Mouse (Mus musculus): Measurements from ENCODE around the gene Ak3.
A peak's percentile ranks its signal among the peaks of the same experiment; 100 is the strongest.

Gene Ak3

DNA sequence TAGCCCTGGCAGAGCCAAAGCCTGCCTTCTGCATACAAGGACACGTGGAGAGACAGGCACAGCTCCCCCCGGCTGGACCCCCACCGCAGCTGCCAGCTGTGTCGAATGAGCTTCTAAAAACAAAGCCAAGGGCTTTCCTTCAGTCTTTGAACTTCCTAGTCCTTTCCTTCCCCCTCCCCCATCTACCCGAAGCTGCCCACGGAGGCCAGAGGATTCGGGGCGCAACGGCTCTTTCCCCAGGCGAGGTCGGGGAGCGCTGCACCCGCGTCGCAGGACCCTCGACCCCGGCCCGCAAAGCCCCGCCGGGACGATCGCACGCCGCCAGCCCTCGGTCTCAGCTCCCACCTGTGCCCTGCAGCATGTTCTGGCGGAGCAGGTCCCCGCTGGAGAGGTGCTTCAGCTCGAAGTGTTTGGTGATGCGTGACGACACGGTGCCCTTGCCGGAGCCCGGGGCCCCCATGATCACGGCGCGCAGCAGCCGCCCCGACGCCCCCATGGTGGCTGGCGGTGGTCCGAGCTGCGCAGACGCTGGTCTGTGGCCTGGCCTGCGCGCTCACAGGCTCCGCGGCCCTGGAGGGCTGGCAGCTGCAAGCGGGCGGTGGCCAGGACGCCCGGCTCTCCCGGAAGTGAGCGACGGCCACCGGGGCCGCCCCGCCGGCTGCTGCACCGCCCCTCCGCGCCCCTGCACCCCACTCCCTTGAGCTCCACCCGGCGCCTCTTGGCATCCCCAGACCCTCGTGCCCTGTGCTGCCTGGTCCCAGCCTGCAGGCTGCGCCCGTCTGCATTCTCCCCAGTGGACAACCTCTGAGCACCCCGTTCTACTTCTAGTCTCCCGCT is at the start of gene Ak3:
Gene Ak3, minus strand, starts transcription at position 628 of the 837 bp plus-strand sequence.
- DNase-seq (ENCODE audit: extremely low spot score, low spot score) = peak; percentile 81

DNA sequence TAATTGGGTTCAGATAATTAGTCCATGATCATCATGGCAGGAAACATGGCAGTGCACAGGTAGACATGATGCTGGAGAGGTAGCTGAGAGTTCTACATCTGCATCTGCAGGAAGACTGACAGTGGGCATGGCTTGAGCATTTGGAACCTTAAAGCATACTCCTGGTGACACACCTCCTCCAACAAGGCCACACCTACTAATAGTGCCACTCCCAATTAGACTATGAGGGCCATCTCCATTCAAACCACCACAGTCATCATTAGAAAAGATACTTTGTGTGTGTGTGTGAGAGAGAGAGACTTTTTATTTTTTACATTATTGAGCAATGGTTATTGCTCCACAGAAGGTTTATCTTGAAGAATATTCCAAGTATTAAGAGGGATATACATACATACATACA is 44.4 kb upstream of the Ak3 start:
- no peak for DNase-seq (ENCODE audit: extremely low spot score, low spot score)

DNA sequence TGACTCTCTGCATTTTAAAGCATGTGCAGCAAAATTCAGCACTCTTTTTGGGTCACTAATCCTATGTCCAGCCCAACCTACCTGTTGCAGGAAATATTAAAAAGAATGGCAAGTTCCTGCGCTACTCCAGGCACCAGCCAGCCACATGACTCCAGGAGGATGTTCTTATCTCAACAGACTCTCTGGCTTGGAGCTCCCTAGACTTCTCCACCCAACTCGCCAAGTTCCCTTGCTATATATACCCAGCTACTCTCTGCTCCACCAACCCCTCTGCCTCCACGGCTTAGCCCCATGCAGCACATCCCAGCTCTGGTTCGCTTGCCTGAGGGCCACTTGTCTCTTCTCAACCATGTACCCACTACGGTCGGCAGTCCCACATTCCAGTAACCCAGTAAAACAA is 40.9 kb upstream of the Ak3 start:
- no peak for DNase-seq (ENCODE audit: extremely low spot score, low spot score)

DNA sequence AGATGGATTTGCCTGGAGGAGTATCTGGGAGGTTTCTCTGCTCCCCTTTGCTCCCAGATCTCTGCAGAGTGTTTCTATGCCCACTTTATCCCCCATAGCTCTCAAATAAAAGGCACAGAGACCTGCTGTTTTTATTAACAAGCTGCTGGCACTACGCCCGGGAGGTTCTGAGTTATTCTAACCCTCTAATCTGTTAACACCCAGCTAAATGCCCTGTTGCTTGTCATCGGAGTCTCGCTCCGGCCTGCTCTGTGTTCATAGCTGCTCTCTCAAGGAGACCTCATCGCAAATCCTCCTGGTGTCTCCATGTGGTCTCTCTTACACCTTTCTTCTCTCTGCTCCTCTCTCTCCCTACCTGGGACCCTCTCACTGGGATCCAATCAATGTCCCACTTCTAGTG is 27.0 kb upstream of the Ak3 start:
- no peak for DNase-seq (ENCODE audit: extremely low spot score, low spot score)

DNA sequence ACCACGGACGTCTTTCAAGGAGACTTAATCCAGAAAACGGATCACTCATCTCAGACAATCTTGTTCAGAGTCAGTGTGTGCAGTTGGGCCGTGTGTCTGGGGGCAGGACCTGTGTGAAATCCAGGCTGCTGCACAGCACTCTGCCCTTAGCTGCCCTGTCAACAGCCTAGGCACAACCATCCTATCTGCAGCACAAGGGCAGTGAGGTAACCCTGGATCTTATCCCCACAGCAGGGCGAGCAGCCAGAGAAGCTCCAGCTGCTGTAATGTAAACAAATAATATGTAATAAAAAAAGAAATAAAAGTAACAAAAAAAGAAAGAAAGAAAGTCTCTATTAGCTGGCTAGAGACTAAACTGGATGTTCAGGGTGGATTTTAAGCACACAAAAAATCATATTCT is 21.4 kb upstream of the Ak3 start:
- no peak for DNase-seq (ENCODE audit: extremely low spot score, low spot score)

DNA sequence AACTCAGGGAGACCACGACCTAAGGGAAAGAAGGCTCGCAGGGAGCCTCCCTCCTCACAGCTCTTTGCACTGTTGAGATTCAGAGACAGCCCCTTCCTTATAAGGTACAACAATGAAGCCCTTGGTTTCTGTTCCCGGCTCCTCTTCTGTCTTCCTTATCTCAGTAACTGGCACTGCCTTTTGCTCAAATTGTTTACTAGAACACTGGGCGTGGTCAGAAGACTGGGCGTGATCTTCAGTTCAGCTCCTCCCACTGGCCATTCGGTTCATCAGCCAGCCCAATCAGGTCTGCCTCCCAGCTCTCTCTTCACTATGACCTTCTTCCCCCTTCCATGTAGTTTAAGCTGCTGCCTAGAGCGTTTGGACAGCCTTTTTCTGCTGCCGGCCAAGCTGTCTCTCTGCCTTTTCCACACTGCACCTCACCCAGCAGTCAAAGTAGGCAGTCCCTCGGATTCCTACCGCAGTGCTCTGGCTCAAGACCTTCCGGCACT is 19.3 kb upstream of the Ak3 start:
- DNase-seq (ENCODE audit: extremely low spot score, low spot score) = peak; percentile 36

DNA sequence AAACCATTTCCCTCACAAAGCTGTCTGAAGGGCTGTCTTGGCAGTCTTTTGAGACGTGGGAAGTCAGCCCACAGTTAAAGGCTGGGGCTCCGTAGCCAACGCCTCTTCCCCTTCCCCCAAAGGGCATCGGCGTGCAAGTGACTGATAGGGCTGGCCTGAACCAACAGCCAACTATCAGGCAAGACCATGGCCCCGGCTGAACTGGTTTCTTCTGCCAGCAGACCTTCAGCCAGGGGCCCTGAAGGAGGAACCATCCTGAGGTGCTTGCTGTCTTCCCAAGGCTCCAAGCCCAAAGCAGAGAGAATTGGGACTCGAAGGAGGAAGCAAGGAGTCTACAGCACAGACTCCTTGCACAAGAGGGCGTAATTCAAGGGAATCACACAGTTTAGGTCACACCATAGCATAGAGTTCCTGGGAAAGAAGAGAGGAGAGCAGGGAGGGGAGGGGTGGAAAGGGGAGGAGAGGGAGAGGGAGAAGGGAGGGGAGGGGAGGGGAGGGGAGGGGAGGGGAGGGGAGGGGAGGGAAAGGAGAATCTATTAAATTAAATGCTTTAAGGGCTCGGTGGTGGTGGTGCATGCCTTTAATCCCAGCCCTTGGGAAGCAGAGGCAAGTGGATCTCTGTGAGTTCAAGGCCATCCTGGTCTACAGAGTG is 16.8 kb upstream of the Ak3 start:
- no peak for DNase-seq (ENCODE audit: extremely low spot score, low spot score)

DNA sequence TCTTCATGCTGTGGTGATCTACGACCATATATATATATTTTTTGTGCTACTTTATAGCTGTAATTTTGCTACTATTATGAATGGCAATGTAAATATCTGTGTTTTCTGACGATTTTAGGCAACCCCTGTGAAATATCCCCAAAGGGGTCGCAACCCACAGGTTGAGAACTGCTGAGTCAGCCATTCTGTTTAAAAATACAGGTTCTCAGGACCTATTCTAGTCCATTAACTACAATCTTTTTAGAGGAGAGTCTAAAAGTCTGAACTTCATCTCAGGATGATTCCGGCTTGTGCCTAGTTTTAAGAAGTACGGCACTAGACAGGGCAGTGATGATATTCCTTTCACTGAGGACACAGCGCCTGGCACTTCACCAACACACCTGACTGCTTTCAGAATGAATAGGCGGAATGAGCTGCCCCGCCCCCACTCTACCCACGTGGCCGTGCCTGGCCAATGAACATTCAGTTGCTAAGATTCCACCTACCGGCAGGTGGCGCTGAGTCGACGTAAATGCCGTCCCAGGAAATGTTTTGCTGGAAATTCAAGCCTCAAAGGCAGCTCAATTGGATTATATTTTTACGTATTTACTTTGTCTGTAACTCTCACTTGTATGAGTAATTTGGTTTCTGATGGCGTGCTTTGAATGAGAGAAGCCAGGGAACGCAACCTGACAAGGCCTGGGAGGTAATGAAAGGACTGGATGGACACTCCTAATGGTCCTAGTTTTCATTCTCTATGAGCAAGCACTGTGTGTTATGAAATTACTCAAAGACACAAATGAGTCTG is 16.0 kb upstream of the Ak3 start:
- peak; percentile 94 for DNase-seq (ENCODE audit: extremely low spot score, low spot score)

DNA sequence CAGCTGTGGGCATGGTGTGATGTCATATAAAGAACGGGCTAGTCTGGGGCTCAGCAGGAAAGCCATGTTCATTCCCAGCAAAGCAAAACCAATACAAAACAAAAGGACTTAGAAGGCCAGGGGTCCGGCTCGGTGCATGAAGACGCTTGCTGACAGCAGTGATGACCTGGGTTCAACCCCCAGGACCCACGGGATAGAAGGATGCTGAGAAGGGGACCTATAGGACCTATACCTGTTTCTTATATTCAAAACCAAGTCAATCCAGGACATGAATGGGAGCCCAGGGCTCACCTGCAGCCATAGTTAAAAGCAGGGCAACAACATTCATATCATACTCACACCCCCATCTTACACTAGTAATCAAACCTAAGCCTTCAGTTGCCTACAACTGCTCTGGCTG is 15.2 kb upstream of the Ak3 start:
- DNase-seq (ENCODE audit: extremely low spot score, low spot score) = no peak

DNA sequence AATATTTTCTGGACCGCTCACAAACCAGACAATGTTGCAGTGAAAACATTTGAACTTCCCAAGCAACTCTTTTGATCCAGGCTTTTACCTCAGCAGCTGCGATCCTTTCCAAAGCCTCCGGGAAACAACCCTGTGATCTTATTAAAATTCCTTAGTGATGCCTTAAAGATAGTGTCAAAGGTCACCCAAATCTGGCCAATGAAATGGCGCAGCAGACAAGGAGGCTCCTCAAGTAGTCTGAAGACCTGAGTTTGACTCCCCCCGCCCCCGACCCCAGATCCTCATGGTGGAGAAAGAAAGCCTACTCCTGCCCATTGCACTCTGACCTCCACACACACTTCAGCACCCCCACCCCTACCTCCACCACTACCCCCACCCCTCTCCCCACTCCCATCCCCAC is 12.5 kb upstream of the Ak3 start:
- DNase-seq (ENCODE audit: extremely low spot score, low spot score) = no peak

DNA sequence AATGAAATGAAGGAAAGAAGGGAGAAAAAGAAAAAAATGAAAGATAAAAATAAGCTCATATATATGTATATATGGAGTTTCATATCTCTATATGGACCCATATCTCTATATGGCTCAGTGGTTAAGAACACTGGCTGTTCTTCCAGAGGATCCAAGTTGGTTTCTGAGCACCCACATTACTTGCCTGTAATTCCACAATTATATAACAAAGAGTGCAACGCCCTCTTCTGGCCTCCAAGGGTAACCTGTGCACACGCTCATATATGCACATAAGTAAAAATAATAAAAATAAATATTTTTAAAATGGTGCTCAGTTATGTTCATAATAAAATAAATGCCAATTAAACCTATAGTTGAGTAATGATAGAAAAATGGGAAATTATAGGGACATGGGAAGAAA is 11.9 kb upstream of the Ak3 start:
- no peak for DNase-seq (ENCODE audit: extremely low spot score, low spot score)

DNA sequence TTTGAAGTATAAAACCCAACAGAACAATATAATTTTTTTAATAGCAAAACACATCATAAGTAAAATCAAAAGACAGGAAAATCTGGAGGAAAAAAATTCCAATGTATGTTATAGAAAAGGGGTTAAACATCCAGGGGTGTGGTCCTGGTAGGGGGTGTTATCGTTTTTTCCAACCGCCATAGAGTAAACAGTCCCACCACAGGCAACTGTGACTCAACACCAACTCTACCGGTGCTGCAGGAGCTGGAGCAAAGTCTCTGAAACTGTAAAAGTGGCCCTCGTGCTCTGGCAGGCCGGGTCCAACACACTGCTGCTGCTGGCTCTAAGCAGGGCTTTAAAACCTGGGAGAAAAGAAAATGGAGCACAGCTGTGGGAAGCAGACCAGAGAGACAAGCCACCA is 11.0 kb upstream of the Ak3 start:
- DNase-seq (ENCODE audit: extremely low spot score, low spot score) = no peak

DNA sequence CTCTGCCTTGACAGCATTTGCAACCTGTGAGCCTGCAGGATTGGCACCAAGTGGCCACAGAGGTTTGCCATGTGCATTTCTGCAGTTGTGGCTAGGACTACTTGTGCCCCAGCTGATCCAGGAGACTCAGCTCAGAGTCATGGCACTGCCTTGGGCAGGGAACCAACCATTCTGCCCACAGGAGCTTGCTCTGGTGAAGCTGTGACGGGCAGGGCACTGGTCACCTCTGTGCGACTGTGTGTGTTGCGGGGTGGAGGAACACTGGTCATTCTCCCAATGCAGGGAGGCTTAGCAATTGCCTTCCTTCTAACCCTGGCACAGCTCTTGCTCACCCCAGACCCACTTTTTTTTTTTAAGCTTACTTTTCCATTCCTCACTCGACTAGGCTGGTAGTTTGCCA is 7.7 kb upstream of the Ak3 start:
- no peak for DNase-seq (ENCODE audit: extremely low spot score, low spot score)

DNA sequence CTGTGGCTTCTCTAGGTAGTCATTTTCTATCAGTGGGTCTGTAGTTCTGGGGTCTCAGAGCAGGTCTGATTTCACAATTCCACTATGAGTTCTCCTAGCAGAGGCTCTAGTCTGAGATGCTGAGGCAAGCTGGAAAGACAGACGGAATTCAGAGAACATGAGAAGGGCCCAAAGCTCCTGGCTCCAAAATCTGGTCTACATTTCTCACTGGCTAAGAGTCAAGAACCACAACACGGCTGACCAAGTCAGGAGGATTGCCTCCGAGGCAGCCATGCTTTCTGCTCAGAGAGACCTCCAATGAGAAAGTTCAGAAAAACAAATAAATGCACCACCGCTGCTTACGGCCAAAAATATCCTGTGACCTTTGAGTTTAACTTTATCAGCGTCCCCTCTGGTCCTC is 6.8 kb upstream of the Ak3 start:
- no peak for DNase-seq (ENCODE audit: extremely low spot score, low spot score)

DNA sequence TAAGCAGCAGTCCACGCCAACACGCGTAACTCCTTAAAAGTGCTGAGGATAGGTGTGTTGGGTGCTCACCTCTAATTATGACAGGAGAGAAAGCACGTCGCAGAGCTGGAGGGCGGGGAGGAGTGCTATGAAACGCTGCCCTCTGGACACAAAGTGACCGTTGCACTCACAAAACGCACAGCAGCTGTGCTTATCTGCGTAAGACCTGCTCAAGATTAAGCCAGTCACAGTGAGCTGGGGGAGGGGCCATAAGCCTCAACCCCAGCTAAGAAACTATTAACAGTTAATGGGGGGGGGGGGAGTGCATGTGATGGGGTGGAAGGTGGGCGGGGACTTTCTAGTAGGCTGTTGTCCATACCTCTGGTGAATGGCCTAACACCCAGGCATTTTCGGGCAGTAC is 5.0 kb upstream of the Ak3 start:
- DNase-seq (ENCODE audit: extremely low spot score, low spot score) = no peak

DNA sequence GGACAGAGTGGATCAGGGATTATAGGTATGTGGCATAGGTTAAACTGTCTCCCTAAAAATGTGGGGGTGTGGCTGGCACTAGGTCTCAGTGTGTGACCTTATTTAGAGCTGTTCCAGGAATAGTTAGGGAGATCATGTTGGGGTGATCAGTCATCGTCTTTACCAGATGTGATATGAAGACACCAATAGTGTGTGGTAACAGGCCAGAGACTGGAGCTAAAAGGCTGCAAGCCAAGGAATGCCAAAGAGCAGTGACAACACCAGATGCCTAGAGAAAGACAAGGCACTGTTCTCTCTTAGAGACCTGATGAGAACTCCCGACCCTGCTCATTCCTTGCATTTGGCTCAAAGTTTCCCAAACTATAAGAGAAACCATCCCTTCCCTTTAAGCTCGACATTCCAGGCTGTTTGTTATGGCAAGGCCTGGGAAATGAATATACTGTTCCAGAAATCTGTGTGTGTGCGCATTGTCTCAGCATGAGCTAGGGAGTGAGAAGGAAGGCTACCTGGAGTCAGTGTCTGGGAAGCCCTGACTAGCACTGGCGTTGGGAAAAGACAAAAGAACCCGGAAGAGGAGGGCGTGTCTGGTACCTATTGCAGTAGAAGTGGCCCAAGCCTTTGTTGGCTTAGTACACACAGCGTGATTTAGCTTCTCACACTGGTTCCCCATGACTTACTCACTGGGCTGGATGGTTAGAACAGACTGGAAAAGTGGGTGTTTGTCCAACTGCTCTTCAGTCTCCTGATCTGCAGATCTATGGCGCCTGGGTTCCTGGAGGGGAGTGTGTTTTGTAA is 2.6 kb upstream of the Ak3 start:
- no peak for DNase-seq (ENCODE audit: extremely low spot score, low spot score)

DNA sequence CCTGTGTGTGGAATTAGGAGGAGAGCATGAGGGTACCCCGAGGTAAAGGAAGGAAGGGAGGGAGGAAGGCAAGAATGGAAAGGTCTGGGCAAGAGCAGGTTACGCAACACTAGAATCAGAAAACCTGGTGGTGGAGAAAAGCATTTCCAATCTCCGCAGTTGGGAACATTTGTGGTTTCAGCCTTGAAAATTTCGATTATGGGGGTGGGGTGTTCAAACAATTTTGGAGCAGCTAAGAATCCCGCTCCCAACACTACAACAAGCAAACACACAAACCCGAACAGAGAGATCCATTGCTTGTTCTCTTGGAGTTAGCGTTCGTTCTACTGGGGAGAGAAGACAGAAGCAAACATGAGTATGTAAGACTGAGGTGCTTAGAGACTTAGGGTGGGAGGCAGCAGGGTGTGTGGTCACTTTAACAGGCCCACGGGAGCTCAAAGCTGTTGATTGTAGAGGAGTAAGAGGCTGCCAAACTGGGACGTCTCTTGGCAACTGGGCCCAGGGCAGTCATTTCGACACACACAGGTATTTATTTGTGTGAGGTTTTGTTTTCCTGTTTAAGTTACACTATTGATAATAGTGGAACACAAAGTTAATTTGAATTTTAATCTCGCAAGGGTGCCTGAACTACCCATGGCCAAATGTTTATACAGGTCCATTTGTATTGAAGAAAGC is 1.8 kb upstream of the Ak3 start:
- no peak for DNase-seq (ENCODE audit: extremely low spot score, low spot score)

DNA sequence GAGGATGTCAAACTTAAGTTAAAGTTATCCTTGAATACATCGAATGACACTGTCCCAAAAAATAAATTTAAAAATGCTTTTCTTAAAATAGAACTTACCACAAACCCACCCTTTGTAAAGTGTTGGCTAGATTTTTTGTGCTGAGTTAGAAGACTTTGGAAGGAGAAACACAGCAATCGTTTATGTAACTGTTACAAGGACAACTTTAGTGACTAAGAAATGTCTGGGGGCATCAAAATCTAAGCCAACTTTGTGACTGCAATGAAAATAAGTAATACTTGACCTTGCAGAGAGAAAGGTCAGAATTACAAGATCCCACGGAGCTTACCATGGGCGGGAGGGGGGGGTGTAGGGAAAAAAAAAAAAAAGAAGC is 814 bp downstream of the Ak3 start:
- DNase-seq (ENCODE audit: extremely low spot score, low spot score) = no peak

DNA sequence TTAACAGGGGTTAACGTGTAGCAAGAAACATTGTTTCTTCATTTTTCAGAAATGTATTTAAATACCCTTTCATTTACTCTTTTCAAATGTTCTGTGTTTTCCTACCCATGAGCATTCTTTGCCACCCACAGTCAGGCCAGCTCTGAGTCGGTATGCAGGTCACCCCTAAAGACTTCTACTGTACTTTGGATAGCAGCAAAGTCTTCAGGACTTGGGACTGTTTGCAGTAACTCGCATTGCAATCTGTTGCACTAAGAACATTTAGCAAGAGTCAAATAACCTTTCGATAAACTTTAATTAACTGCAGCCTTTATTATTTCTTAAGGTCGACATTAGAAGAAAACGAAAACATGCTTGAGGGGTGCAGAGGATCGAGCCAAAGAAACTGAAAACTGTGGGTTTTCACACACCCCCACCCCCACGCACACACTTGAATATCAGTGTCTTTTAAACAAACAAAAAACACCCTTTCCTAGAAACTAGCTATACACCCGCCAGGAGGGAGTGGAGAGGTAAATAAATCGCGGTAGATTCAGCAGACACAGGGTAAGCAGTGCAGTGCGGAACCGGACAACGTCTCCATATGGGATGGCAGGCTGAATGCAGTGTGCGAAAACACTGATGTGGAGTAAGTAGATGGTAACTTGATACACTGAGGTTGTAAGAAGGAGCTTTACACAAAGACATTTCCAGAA is 1.7 kb downstream of the Ak3 start:
- peak; percentile 31 for DNase-seq (ENCODE audit: extremely low spot score, low spot score)

DNA sequence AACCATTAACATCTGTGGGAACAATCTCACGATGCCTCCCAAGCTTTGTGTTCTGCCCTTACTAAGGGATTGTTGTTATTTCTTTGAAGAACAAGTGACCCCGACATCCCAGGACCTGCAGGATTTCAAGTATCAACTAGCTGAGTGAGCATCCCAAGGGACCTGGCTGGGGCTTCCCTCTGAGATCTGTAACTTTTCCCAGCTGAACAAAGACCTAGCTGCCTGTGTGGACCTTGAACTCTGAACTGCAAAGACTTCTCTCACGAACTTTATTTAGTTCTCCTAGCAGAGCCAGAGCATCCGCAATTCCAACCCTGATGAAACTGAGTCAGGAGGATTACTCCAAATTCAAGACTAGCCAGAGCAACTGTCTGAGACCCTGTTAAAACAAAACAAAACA is 2.4 kb downstream of the Ak3 start:
- no peak for DNase-seq (ENCODE audit: extremely low spot score, low spot score)

Data from neural tube, embryonic 10.5 days (tissue).